ENCODE assay signal across 8 mouse cellular contexts in genomic region chr1:37691179-37691578, GRCm38 (mm10). TPM values are rescaled to one million over a fixed set of nuclear protein-coding genes. Genes with fewer than 3 reads are reported as not detected.
DNase-seq lines count a peak whose midpoint lies in the region; ATAC-seq and TF ChIP-seq lines count a peak whose summit lies in the region.
"Had no signal": no experiment of that assay in that cellular context is flagged by ENCODE, and none has a peak within 500 bp of the region (broad histone marks: within the 10 kb centered on the region; RNA-seq: fewer than 3 reads in every experiment).

No protein-coding gene starts in this region.

- peak overlapping the region in 1 of 2 experiments; percentile 26; a peak in 1 of 4 replicates for H3K4me3 ChIP-seq in ES-E14 (ENCODE audit: insufficient read depth in 1 of 2, low read depth in 1 of 2, low read length in 2 of 2, poor library complexity in 1 of 2, severe bottlenecking in 1 of 2)
- H3K4me3 ChIP-seq in liver, embryonic 13.5 days (replicated peaks): no peak overlapping the region
- H3K4me3 ChIP-seq in midbrain, embryonic 11.5 days (ENCODE audit: low read depth, low read length): no peak overlapping the region

- H3K27ac ChIP-seq in ES-E14 (ENCODE audit: insufficient read depth, low read depth, low read length, poor library complexity, severe bottlenecking): no peak overlapping the region
- H3K27ac ChIP-seq in liver, embryonic 13.5 days: no peak overlapping the region
- no peak overlapping the region for H3K27ac ChIP-seq in midbrain, embryonic 11.5 days (ENCODE audit: low read depth, low read length)

- no peak overlapping the region for H3K4me2 ChIP-seq in liver, embryonic 13.5 days
- no peak overlapping the region for H3K4me2 ChIP-seq in midbrain, embryonic 11.5 days
- H3K4me2 ChIP-seq: lung, embryonic 14.5 days had no signal

- ATAC-seq in liver, embryonic 13.5 days (ENCODE audit: low read depth): no peak
- ATAC-seq in midbrain, embryonic 11.5 days (ENCODE audit: low FRiP score): no peak

- peak; percentile 76 for DNase-seq in CD4-positive, CD25-positive, alpha-beta regulatory T cell, adult 2 months (ENCODE audit: low read depth, low spot score)
- peak; percentile 57 for DNase-seq in ES-E14 (ENCODE audit: low read depth, low spot score)
- DNase-seq in liver, embryonic 13.5 days: peak; percentile 44
- peak; percentile 23 to 37 for DNase-seq in spleen, postnatal 36 days (ENCODE audit: low spot score in 2 of 2)
- DNase-seq in midbrain, embryonic 11.5 days (ENCODE audit: low spot score, missing footprints): no peak
- DNase-seq in embryo, embryonic 10 days (ENCODE audit: low spot score): no peak
- no peak for DNase-seq in cerebellum, postnatal 36 days
- DNase-seq: lung, embryonic 14.5 days had no signal

- H3K9me3 ChIP-seq in ES-E14 (ENCODE audit: control insufficient read depth, insufficient read depth, low read depth, low read length): no peaks in the 10 kb centered on the region
- H3K9me3 ChIP-seq in liver, embryonic 13.5 days (replicated peaks): no peaks in the 10 kb centered on the region
- H3K9me3 ChIP-seq in midbrain, embryonic 11.5 days (ENCODE audit: control insufficient read depth, low read length): no peaks in the 10 kb centered on the region

- WGBS in liver, embryonic 13.5 days (ENCODE audit: insufficient replicate concordance): 30% methylated on average over 8 of the region's 8 CpGs
- WGBS in midbrain, embryonic 11.5 days: 52% methylated on average over 8 of the region's 8 CpGs

- no peaks in the 10 kb centered on the region for H3K36me3 ChIP-seq in ES-E14 (ENCODE audit: control insufficient read depth, insufficient read depth, low read length, poor library complexity, severe bottlenecking)
- no peaks in the 10 kb centered on the region for H3K36me3 ChIP-seq in liver, embryonic 13.5 days
- H3K36me3 ChIP-seq in midbrain, embryonic 11.5 days (ENCODE audit: control insufficient read depth, insufficient read depth, low read length): no peaks in the 10 kb centered on the region

- no peak overlapping the region for H3K9ac ChIP-seq in ES-E14 (ENCODE audit: insufficient read depth, low read depth, low read length, poor library complexity, severe bottlenecking)
- H3K9ac ChIP-seq in liver, embryonic 13.5 days: no peak overlapping the region
- no peak overlapping the region for H3K9ac ChIP-seq in midbrain, embryonic 11.5 days (ENCODE audit: low read length)
- H3K9ac ChIP-seq: lung, embryonic 14.5 days had no signal

- in situ Hi-C loops in ES-E14 (cut with MboI; ENCODE audit: low sequenced_read_pairs in 2 of 2, unreplicated experiment in 2 of 2): loop anchor here in 1 of 2 experiments (25.0 kb wide), 1 partner anchor 171 kb away; the partner anchor contains the start of genes Lipt1 and Tsga10

- peaks cover 0 to 8% of the 10 kb centered on the region in 2 experiments; a peak in 1 of 4 replicates for H3K4me1 ChIP-seq in ES-E14 (ENCODE audit: control insufficient read depth in 2 of 2, insufficient read depth in 2 of 2, low read length in 2 of 2, poor library complexity in 1 of 2)
- H3K4me1 ChIP-seq in liver, embryonic 13.5 days (replicated peaks): no peaks in the 10 kb centered on the region
- H3K4me1 ChIP-seq in midbrain, embryonic 11.5 days (ENCODE audit: control insufficient read depth, insufficient read depth, low read length): no peaks in the 10 kb centered on the region

- 0 out of 2 replicates have a peak, but pooled peaks cover 7% of the 10 kb centered on the region for H3K27me3 ChIP-seq in liver, embryonic 13.5 days
- no peaks in the 10 kb centered on the region for H3K27me3 ChIP-seq in midbrain, embryonic 11.5 days (ENCODE audit: control insufficient read depth, insufficient read depth, low read length)

TF ChIP-seq in ES-E14, 5 proteins besides CTCF, POLR2A, EP300 and RAD21:
- TF ChIP-seq ZC3H11A (IDR thresholded peaks at IDR 0.05; ENCODE audit: borderline replicate concordance, low read depth, low read length) (no peak), ZNF384 (IDR thresholded peaks at IDR 0.05; ENCODE audit: low read depth, low read length) (no peak), CHD2 (IDR thresholded peaks at IDR 0.05; ENCODE audit: low read depth, low read length) (no peak), HCFC1 (IDR thresholded peaks at IDR 0.05; ENCODE audit: borderline replicate concordance, insufficient read depth, low read length) (no peak), MAFK (IDR thresholded peaks at IDR 0.05; ENCODE audit: insufficient read depth, low read depth, low read length) (no peak)

RNA-seq across cellular contexts. Expression of gene 2010300C02Rik, which starts 28.7 kb away (rescaled TPM):
- 0.58 and 0.67 TPM in 2 replicates for total RNA-seq in ES-E14 (2012; rRNA removed)
- polyA plus RNA-seq in liver, embryonic 13.5 days (2015; fragmentation: Nextera tagmentation; extraction: Ambion mirVana): 0.09 and 0.13 TPM in 2 replicates
- polyA plus RNA-seq in midbrain, embryonic 11.5 days (2014; fragmentation: Nextera tagmentation; extraction: Ambion mirVana): 0.61 and 0.66 TPM in 2 replicates

Comparison
In these comparisons a context has a peak if more than half of its experiments do, and no peak if none do; other contexts are left out.
1. DNase-seq: peak in CD4-positive, CD25-positive, alpha-beta regulatory T cell, adult 2 months (single experiment), ES-E14 (single experiment), liver, embryonic 13.5 days (single experiment) and spleen, postnatal 36 days (2 of 2); none in midbrain, embryonic 11.5 days (single experiment), embryo, embryonic 10 days (single experiment) and cerebellum, postnatal 36 days (0 of 2).